Mouse (Mus musculus): Measurements from ENCODE around the gene Bdh2. TPM values are rescaled to one million over a fixed set of nuclear protein-coding genes. Genes with fewer than 3 reads are reported as not detected.

Bdh2 gene
- polyA plus RNA-seq, 1 experiment = 3.9 TPM

GRCm38 (mm10) chr3:135288138-135288750 is 7.2 kb downstream of the Bdh2 start:
- Histone ChIP-seq H3K36me3 (ENCODE audit: control insufficient read depth, insufficient read depth) (no peaks in the 10 kb centered on the region), H3K27me3 (ENCODE audit: control insufficient read depth, insufficient read depth, insufficient read length) (no peaks in the 10 kb centered on the region), H3ac (ENCODE audit: control insufficient read depth, insufficient read length) (no peak overlapping the region), H3K4me3 (no peak overlapping the region), H3K79me2 (ENCODE audit: control insufficient read depth, insufficient read depth) (no peaks in the 10 kb centered on the region), H3K4me2 (ENCODE audit: low read depth) (no peak overlapping the region)
- TF ChIP-seq SRF (IDR thresholded peaks at IDR 0.05; ENCODE audit: control insufficient read depth, insufficient read length, low read depth) (no peak), CEBPB (IDR thresholded peaks at IDR 0.05; ENCODE audit: insufficient read depth, poor library complexity, severe bottlenecking) (no peak), USF1 (IDR thresholded peaks at IDR 0.05; ENCODE audit: low read depth) (no peak), POLR2AphosphoS2 (IDR thresholded peaks at IDR 0.05; ENCODE audit: insufficient read length, low read depth) (no peak), REST (IDR thresholded peaks at IDR 0.05; ENCODE audit: insufficient read depth, insufficient read length) (no peak), MAX (IDR thresholded peaks at IDR 0.05; ENCODE audit: low read depth) (no peak), E2F4 (IDR thresholded peaks at IDR 0.05; ENCODE audit: insufficient read depth) (no peak), MYOD1 (IDR thresholded peaks at IDR 0.05; ENCODE audit: control insufficient read depth in 1 of 3, insufficient read length in 2 of 3, low read depth in 2 of 3) (no peak), TCF3 (IDR thresholded peaks at IDR 0.05; ENCODE audit: insufficient read length, low read depth) (no peak)

- Histone ChIP-seq H3K36me3 (ENCODE audit: control insufficient read depth, insufficient read depth) (no peaks in the 10 kb centered on the region), H3ac (ENCODE audit: control insufficient read depth, insufficient read length) (no peak overlapping the region), H3K4me3 (no peak overlapping the region), H3K4me2 (ENCODE audit: low read depth) (no peak overlapping the region), H3K27me3 (ENCODE audit: control insufficient read depth, insufficient read depth, insufficient read length) (no peaks in the 10 kb centered on the region), H3K79me2 (ENCODE audit: control insufficient read depth, insufficient read depth) (no peaks in the 10 kb centered on the region)
- TF ChIP-seq POLR2AphosphoS2 (IDR thresholded peaks at IDR 0.05; ENCODE audit: insufficient read length, low read depth) = no peak
- peak in 2 of 3 experiments; percentile 5 to 64 for TF ChIP-seq MYOD1 (IDR thresholded peaks at IDR 0.05; ENCODE audit: control insufficient read depth in 1 of 3, insufficient read length in 2 of 3, low read depth in 2 of 3)
- peak in 2 of 3 experiments; percentile 18 to 50 for TF ChIP-seq MYOG (IDR thresholded peaks at IDR 0.05; ENCODE audit: control insufficient read depth in 1 of 3, insufficient read depth in 1 of 3, insufficient read length in 2 of 3, low read depth in 2 of 3)
- no peak for TF ChIP-seq REST (IDR thresholded peaks at IDR 0.05; ENCODE audit: insufficient read depth, insufficient read length)
- TF ChIP-seq CEBPB (IDR thresholded peaks at IDR 0.05; ENCODE audit: insufficient read depth, poor library complexity, severe bottlenecking) = no peak
Measured at GRCm38 (mm10) chr3:135289148-135289547, 8.1 kb downstream of the Bdh2 start.

DNA sequence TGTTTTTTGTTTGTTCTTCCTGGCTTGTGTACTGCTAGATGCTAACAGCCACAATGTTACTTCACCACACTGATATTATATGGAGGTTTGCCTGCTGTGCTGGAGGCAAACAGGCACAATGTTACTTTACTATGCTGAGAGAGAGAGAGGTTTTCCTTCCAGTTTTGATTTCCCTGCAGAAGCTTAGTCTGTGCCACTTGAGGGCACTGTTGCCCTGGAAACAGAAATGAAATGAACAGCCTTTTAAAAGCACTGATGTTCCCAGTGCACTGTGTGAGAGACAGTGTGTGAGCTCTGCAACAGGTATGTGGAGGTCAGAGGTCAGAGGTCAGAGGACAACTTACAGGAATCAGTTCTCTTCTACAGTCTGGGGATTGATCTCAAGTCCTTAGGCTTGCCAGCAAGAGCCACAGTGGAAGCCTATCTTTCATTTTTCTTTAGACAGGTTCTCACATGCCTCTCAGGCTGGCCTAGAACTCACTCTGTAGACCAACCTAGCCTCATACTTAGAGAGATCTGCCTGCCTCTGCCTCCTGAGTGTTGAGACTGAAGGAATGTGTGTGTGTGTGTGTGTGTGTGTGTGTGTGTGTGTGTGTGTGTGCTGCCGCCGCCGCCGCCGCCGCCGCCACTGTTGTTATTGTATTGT is 9.4 kb downstream of the Bdh2 start:
- Histone ChIP-seq H3K4me2 (ENCODE audit: low read depth) (no peak overlapping the region), H3ac (ENCODE audit: control insufficient read depth, insufficient read length) (no peak overlapping the region), H3K4me3 (no peak overlapping the region), H3K36me3 (ENCODE audit: control insufficient read depth, insufficient read depth) (no peaks in the 10 kb centered on the region), H3K79me2 (ENCODE audit: control insufficient read depth, insufficient read depth) (no peaks in the 10 kb centered on the region), H3K27me3 (ENCODE audit: control insufficient read depth, insufficient read depth, insufficient read length) (no peaks in the 10 kb centered on the region)
- no peak for TF ChIP-seq CEBPB (IDR thresholded peaks at IDR 0.05; ENCODE audit: insufficient read depth, poor library complexity, severe bottlenecking)
- TF ChIP-seq MYOG (IDR thresholded peaks at IDR 0.05; ENCODE audit: control insufficient read depth in 1 of 3, insufficient read depth in 1 of 3, insufficient read length in 2 of 3, low read depth in 2 of 3) = no peak
- no peak for TF ChIP-seq TCF3 (IDR thresholded peaks at IDR 0.05; ENCODE audit: insufficient read length, low read depth)
- TF ChIP-seq TCF12 (IDR thresholded peaks at IDR 0.05; ENCODE audit: insufficient read depth, poor library complexity, severe bottlenecking) = no peak
- TF ChIP-seq POLR2A (IDR thresholded peaks at IDR 0.05; ENCODE audit: insufficient read length, low read depth) = no peak
- TF ChIP-seq USF1 (IDR thresholded peaks at IDR 0.05; ENCODE audit: low read depth) = no peak
- no peak for TF ChIP-seq E2F4 (IDR thresholded peaks at IDR 0.05; ENCODE audit: insufficient read depth)
- no peak for TF ChIP-seq MAX (IDR thresholded peaks at IDR 0.05; ENCODE audit: low read depth)
- no peak for TF ChIP-seq POLR2AphosphoS2 (IDR thresholded peaks at IDR 0.05; ENCODE audit: insufficient read length, low read depth)
- no peak for TF ChIP-seq MYOD1 (IDR thresholded peaks at IDR 0.05; ENCODE audit: control insufficient read depth in 1 of 3, insufficient read length in 2 of 3, low read depth in 2 of 3)
- no peak for TF ChIP-seq SRF (IDR thresholded peaks at IDR 0.05; ENCODE audit: control insufficient read depth, insufficient read length, low read depth)
- TF ChIP-seq REST (IDR thresholded peaks at IDR 0.05; ENCODE audit: insufficient read depth, insufficient read length) = no peak

- Histone ChIP-seq H3K79me2 (ENCODE audit: control insufficient read depth, insufficient read depth) (no peaks in the 10 kb centered on the region), H3K4me2 (ENCODE audit: low read depth) (no peak overlapping the region), H3ac (ENCODE audit: control insufficient read depth, insufficient read length) (no peak overlapping the region), H3K27me3 (ENCODE audit: control insufficient read depth, insufficient read depth, insufficient read length) (no peaks in the 10 kb centered on the region), H3K36me3 (ENCODE audit: control insufficient read depth, insufficient read depth) (no peaks in the 10 kb centered on the region), H3K4me3 (no peak overlapping the region)
- no peak for TF ChIP-seq MYOD1 (IDR thresholded peaks at IDR 0.05; ENCODE audit: control insufficient read depth in 1 of 3, insufficient read length in 2 of 3, low read depth in 2 of 3)
- no peak for TF ChIP-seq CEBPB (IDR thresholded peaks at IDR 0.05; ENCODE audit: insufficient read depth, poor library complexity, severe bottlenecking)
- no peak for TF ChIP-seq REST (IDR thresholded peaks at IDR 0.05; ENCODE audit: insufficient read depth, insufficient read length)
- no peak for TF ChIP-seq SRF (IDR thresholded peaks at IDR 0.05; ENCODE audit: control insufficient read depth, insufficient read length, low read depth)
Measured at GRCm38 (mm10) chr3:135293703-135294102, 12.7 kb downstream of the Bdh2 start.

GRCm38 (mm10) chr3:135295559-135295958 is 14.5 kb downstream of the Bdh2 start:
- no peak overlapping the region for H3ac ChIP-seq (ENCODE audit: control insufficient read depth, insufficient read length)
- H3K4me3 ChIP-seq = no peak overlapping the region
- H3K79me2 ChIP-seq (ENCODE audit: control insufficient read depth, insufficient read depth) = no peaks in the 10 kb centered on the region
- no peaks in the 10 kb centered on the region for H3K27me3 ChIP-seq (ENCODE audit: control insufficient read depth, insufficient read depth, insufficient read length)
- no peak for TF ChIP-seq MAX (IDR thresholded peaks at IDR 0.05; ENCODE audit: low read depth)
- TF ChIP-seq POLR2A (IDR thresholded peaks at IDR 0.05; ENCODE audit: insufficient read length, low read depth) = no peak
- no peak for TF ChIP-seq USF1 (IDR thresholded peaks at IDR 0.05; ENCODE audit: low read depth)
- no peak for TF ChIP-seq TCF12 (IDR thresholded peaks at IDR 0.05; ENCODE audit: insufficient read depth, poor library complexity, severe bottlenecking)
- no peak for TF ChIP-seq MYOG (IDR thresholded peaks at IDR 0.05; ENCODE audit: control insufficient read depth in 1 of 3, insufficient read depth in 1 of 3, insufficient read length in 2 of 3, low read depth in 2 of 3)
- no peak for TF ChIP-seq POLR2AphosphoS2 (IDR thresholded peaks at IDR 0.05; ENCODE audit: insufficient read length, low read depth)
- no peak for TF ChIP-seq REST (IDR thresholded peaks at IDR 0.05; ENCODE audit: insufficient read depth, insufficient read length)
- H3K4me2 ChIP-seq (ENCODE audit: low read depth) = no peak overlapping the region
- no peaks in the 10 kb centered on the region for H3K36me3 ChIP-seq (ENCODE audit: control insufficient read depth, insufficient read depth)
